Mouse (Mus musculus) bone marrow, adult 2 months (tissue): Measurements from ENCODE around the gene Cnih2.

ENCODE experiments used
- CTCF ChIP-seq: fragments of 200-500 bp; IDR thresholded peaks from 2 replicates; pipeline ENCODE4 v1.5.1; 2011; ENCODE audit warnings: low read length, control low read depth; ENCODE audit not compliant: control insufficient read depth, insufficient read depth
- POLR2A ChIP-seq: fragments of 200-500 bp; IDR thresholded peaks from 2 replicates; pipeline ENCODE4 v1.6.1; 2011; ENCODE audit warnings: low read depth, mild to moderate bottlenecking, control low read depth, low read length, borderline replicate concordance; ENCODE audit not compliant: control insufficient read depth

- TF ChIP-seq CTCF (peak; percentile 63; the same call in 1 of the 2 replicates), POLR2A (no peak)
Measured at GRCm38 (mm10) chr19:5053909-5054308, 44.4 kb downstream of the Cnih2 start.
